Mouse (Mus musculus): ENCODE results near the gene Gm20812. TPM values are rescaled to one million over a fixed set of nuclear protein-coding genes. Genes with fewer than 3 reads are reported as not detected.
"Not testable (repeated sequence)": the region's sequence is repeated elsewhere in the genome, so short reads cannot be mapped to it uniquely, and the experiment has no call there.

Gene Gm20812
- polyA plus RNA-seq (2012; rRNA removed) = not detected in 2 replicates

GRCm38 (mm10) chrY:12381681-12382080 is at the start of gene Gm20812:
Gene Gm20812, plus strand, starts transcription at chrY:12381981.
- no CpG with 5 or more reads among the region's 3 CpGs for WGBS
- not testable (repeated sequence) for H3K4me1 ChIP-seq (ENCODE audit: control insufficient read depth, insufficient read depth, low read length); DNase-seq

More at GRCm38 (mm10) chrY:12381681-12382080, at the start of gene Gm20812:
- not testable (repeated sequence) for H3K4me3 ChIP-seq (replicated peaks; ENCODE audit: extremely low read depth, low read depth, low read length)

Other genes starting within 250 kb of the Gm20812 start
- not detected in 2 replicates for gene Gm29554, start 108.0 kb upstream of the Gm20812 start, polyA plus RNA-seq (2012; rRNA removed)

Measured in lung, adult 2 months (tissue).